Mouse (Mus musculus): ENCODE measurements around the gene Serpinb9c. TPM values are rescaled to one million over a fixed set of nuclear protein-coding genes. Genes with fewer than 3 reads are reported as not detected.
"Not testable (repeated sequence)": the region's sequence is repeated elsewhere in the genome, so short reads cannot be mapped to it uniquely, and the experiment has no call there.

The Serpinb9c gene
- not detected for total RNA-seq (2021)
- long read RNA-seq, experiment 1: 0 reads
- long read RNA-seq, experiment 2: 0 reads

DNA sequence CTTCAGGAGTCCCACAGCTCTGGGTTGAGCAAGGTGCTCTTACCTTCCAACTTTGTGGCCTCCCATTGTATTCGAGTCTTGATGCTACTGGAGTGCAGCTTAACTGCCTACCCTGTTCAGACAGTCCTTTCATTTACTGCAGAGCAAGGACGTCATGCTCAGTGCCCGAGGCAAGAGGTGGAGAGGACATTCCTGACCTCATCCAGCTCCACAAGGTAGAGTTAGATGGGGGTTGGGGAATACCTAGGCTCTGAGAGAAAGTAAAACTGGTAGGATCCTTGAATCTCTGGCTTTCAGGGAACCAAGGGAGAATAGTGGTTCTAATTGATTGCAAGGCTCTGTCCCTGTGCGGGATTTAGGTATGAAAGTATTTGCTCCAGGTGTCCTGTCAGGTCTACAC lies at the start of gene Serpinb9c:
Gene Serpinb9c, minus strand, starts transcription at position 101 of the 400 bp plus-strand sequence.
- DNase-seq (ENCODE audit: low spot score in 2 of 2): no peak

DNA sequence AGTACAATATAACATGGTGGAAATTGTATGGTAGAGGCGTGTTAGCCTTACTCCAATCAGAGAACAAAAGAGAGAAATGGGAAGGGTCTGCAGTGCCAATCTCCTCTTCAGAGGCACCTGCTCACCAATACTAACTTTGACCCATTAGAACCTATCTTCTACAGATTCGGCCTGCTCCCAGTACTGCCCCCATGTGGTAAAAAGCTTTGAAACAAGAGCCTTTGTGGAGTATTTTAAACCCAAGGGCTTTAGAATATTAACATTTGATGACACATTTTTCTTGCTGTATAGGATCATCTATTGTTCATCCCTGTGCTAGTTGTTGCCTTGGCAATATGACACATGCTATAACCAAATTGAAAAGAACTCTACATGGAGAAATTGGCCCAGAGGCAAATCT lies 40.2 kb upstream of the Serpinb9c start:
- DNase-seq (ENCODE audit: low spot score in 2 of 2): peak in 1 of 2 experiments; percentile 11

DNA sequence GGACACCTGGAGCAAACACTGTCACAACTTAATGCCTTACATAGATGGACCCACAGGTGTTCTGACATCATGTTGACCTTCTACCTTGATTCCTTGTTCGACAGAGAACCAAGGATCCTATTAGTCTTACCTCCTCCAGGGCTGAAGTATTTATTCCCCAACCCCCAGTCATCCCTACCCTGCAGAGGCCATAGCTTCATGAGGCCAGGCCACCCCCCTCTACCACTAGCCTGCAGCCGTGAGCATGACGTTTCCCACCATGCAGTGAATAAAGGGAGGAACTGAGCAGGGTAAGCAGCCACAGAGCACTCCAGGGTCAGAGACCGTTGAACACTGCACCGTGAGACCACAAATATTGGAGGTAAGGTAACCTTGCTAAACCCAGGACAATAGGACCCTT lies 33.1 kb upstream of the Serpinb9c start, which contains the start of gene Serpinb9d:
Gene Serpinb9d, plus strand, starts transcription at position 301 of the 400 bp plus-strand sequence.
- DNase-seq (ENCODE audit: low spot score in 2 of 2): no peak

DNA sequence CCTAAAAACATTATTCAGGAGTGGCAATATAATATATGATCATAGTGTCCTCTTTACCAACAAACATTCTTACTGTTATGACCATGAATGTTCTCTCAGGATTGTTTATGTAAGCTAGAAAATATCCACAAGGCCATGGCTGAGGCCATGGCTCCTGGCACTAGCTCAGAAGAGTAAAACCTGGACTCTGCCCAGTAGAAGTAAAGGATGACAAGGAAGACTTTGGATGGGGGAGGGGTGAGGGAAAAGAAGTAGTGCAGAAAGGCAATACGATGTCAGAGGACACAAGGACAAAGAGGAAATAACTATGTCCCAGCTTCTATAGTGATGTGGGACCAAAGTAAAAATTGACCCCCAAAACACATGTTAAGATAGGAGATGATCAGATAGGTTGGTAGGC lies 30.9 kb upstream of the Serpinb9c start:
- DNase-seq (ENCODE audit: low spot score in 2 of 2): not testable (repeated sequence)

DNA sequence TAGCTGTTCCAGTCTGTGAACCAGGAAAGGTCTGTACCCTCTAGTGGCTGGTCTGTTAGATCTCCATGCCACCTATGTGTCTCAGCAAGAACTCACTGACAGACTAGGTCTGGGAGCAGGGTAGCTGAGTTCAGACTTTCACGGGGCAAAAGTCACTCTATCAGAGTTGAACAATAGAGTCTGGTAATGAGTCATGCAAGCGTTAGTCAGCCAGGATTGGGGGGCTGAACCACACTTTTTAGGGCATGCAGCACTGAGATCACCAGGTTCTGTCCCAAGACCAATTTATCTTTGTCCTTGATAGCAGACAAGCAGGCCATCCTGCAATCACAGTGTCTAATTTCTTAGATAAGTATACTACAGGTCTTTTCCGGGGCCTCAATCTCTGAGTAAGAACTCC lies 18.1 kb downstream of the Serpinb9c start:
- peak in 1 of 2 experiments; percentile 17 for DNase-seq (ENCODE audit: low spot score in 2 of 2)

DNA sequence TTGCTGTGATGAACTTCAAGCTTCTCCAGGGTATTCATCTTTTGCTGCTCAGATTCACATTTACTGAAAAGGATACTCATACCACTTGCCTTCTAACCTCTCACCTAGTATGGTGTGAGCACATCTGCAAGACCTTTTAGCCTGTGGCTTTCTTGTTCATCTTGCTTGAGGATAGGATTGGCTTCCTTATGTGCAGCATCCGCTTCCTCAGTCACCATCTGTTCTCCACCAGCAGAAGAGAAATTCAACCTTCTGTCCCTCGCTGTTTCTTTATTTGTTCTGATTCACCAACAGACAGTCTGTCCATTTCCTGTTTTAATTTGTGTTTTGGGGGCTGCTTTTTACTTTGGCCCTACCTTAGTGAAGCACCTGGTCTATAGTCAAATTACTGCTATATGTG lies 21.8 kb downstream of the Serpinb9c start:
- DNase-seq (ENCODE audit: low spot score in 2 of 2): no peak

DNA sequence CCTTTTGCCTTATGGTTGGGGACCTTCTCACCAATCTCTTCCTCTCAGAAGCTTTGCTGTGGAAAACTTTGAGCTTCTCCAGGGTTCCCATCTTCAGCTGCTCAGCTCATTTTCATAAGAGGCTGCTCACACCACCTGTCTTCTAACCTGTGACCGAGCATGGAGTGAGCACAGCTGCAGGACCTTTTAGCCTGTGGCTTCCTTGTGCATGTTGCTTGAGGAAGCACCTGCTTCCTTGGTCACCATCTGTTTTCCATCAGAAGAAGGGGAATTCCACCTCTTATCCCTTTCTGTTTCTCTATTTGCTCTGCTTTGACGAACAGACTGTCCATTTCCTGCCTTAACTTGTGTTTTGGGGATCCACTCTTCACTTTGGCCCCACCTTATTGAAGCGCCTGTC lies 46.5 kb downstream of the Serpinb9c start:
- DNase-seq (ENCODE audit: low spot score in 2 of 2): no peak

DNA sequence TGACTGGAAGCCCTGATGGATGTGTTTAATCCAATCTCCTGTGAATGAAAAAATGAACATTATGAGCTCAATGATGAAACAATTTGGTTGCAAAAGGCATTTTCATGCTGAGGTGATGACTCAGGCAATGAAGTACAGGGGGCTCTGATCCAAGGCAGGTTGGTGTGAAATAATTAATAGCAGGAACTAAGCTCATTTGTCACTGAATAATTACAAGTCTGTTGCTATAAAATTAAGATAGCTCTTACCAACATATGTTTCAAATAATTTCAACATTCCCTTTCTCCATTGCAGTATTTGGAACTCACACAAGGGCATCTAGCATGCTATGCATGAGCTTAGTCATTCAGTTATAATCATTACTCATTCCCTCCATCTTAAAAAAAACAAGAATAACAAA lies 53.9 kb downstream of the Serpinb9c start:
- DNase-seq (ENCODE audit: low spot score in 2 of 2): no peak

Other genes starting within 250 kb of the Serpinb9c start
- gene Serpinb6b, start 194.5 kb downstream of the Serpinb9c start, total RNA-seq (2021): 10 to 100 TPM in 1 of 2 experiments, 1 to 10 TPM in 1; 9.1 to 23.9 TPM
- 10 to 100 TPM; 18.6 to 19.3 TPM for gene Serpinb9, start 156.5 kb downstream of the Serpinb9c start, total RNA-seq (2021)
- under 1 TPM in 1 of 2 experiments, not detected in 1; 0.10 TPM for gene Serpinb9b, start 132.3 kb downstream of the Serpinb9c start, total RNA-seq (2021)
- gene Serpinb1b, start 81.2 kb downstream of the Serpinb9c start, total RNA-seq (2021): under 1 TPM in 1 of 2 experiments, not detected in 1; 0.30 TPM
- gene Serpinb9d, start 33.2 kb upstream of the Serpinb9c start, total RNA-seq (2021): not detected
- not detected for gene Serpinb9e, start 89.9 kb upstream of the Serpinb9c start, total RNA-seq (2021)
- not detected for gene Serpinb9f, start 164.3 kb upstream of the Serpinb9c start, total RNA-seq (2021)
- not detected for gene Gm11397, start 236.0 kb upstream of the Serpinb9c start, total RNA-seq (2021)

Data from adrenal gland, adult 18-20 months (tissue).